Mouse (Mus musculus) embryonic facial prominence, embryonic 13.5 days (tissue): ENCODE measurements around the gene Prkg1. TPM values are rescaled to one million over a fixed set of nuclear protein-coding genes. Genes with fewer than 3 reads are reported as not detected.

Experiments
- ATAC-seq: fragments of 200-750 bp; cut with Nextera tagmentation; 2 replicates; pipeline ENCODE4 v1.8.0; 2017; ENCODE audit warnings: low read depth; ENCODE audit not compliant: insufficient number of reproducible peaks, insufficient read depth, low FRiP score, low TSS enrichment
- H3K27ac ChIP-seq: fragments of 300-500 bp; sonication (generic); 2 replicates; pipeline ENCODE4 v1.5.1; 2015; ENCODE audit warnings: moderate library complexity, mild to moderate bottlenecking, inconsistent platforms
- H3K27me3 ChIP-seq: fragments of 300-500 bp; sonication (generic); 2 replicates; pipeline ENCODE4 v1.6.1; 2015; ENCODE audit warnings: mild to moderate bottlenecking, inconsistent platforms
- H3K36me3 ChIP-seq: fragments of 300-500 bp; sonication (generic); 2 replicates; pipeline ENCODE4 v1.6.1; 2015; ENCODE audit warnings: mild to moderate bottlenecking, inconsistent platforms
- H3K4me1 ChIP-seq: fragments of 300-500 bp; sonication (generic); 2 replicates; pipeline ENCODE4 v1.6.1; 2015; ENCODE audit warnings: inconsistent platforms
- H3K4me2 ChIP-seq: fragments of 300-500 bp; sonication (generic); 2 replicates; pipeline ENCODE4 v1.6.1; 2015; ENCODE audit warnings: moderate library complexity, mild to moderate bottlenecking, inconsistent platforms
- H3K4me3 ChIP-seq: fragments of 300-500 bp; sonication (generic); 2 replicates; pipeline ENCODE4 v1.5.1; 2015; ENCODE audit warnings: mild to moderate bottlenecking, inconsistent platforms
- H3K9ac ChIP-seq: fragments of 300-500 bp; sonication (generic); 2 replicates; pipeline ENCODE4 v1.6.1; 2015; ENCODE audit warnings: mild to moderate bottlenecking, inconsistent platforms
- H3K9me3 ChIP-seq: fragments of 300-500 bp; sonication (generic); 2 replicates; pipeline ENCODE4 v1.6.1; 2016; ENCODE audit warnings: inconsistent platforms
- WGBS: fragments of 180-500 bp; shearing (Covaris S2); methylation state at CpG from one replicate; pipeline ENCODE4 v1.1.7; 2015; ENCODE audit warnings: mixed read lengths; 5-methylcytosine and 5-hydroxymethylcytosine counted together
- polyA plus RNA-seq: library from polyadenylated mRNA; unstranded; fragments of >200 nt; fragmentation: Nextera tagmentation; extraction: Ambion mirVana; gene quantifications from 2 replicates; pipeline ENCODE4 v1.2.1, GENCODE M21; 2015

The Prkg1 gene
- polyA plus RNA-seq, 1 experiment from 2014 or later, result 9.1 TPM

DNA sequence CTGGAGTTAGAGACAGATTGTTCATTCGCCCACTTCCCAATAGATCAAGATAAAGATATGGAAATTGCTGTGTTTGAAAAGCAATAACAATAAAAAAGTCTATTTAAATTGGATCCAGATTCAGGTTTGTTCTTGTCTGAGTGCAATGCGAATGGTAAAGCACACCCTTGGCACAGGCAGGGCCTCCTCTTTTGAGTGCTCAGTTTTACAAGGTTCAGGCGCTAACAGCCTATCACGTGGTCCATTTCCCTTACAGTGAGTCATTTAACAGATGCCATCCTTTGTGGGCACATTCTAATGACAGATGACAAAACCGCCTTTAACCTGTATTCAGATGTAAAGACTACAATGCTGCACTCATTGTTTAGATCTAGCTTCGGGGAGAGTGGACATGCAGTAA, 949.2 kb downstream of the Prkg1 start:
- Histone ChIP-seq H3K4me3 (no peak overlapping the region), H3K27me3 (no peaks in the 10 kb centered on the region), H3K4me1 (no peaks in the 10 kb centered on the region), H3K36me3 (no peaks in the 10 kb centered on the region), H3K4me2 (no peak overlapping the region), H3K9me3 (no peaks in the 10 kb centered on the region), H3K27ac (no peak overlapping the region), H3K9ac (no peak overlapping the region)
- no peak for ATAC-seq
- WGBS, result 64% methylated on average over 6 of the region's 6 CpGs

DNA sequence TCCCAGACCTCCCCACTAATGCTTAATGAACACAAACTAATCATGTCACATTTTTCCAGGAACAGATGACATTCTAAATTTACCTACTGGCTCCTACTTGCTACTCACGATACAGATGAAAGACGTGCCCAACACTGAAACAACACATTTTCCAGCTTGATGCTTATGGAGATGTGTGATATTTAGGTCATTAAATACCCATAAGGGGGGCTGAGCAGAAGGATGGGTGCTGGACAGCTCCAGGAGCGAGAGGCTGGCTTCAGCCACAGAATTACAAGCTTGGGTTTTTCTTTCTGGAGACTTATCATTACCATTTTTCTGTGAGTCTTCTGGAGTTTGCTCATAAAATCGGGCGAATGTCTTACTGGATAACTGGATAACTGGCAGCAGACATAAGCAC, 958.6 kb downstream of the Prkg1 start:
- WGBS, result 79% methylated on average over 5 of the region's 5 CpGs

DNA sequence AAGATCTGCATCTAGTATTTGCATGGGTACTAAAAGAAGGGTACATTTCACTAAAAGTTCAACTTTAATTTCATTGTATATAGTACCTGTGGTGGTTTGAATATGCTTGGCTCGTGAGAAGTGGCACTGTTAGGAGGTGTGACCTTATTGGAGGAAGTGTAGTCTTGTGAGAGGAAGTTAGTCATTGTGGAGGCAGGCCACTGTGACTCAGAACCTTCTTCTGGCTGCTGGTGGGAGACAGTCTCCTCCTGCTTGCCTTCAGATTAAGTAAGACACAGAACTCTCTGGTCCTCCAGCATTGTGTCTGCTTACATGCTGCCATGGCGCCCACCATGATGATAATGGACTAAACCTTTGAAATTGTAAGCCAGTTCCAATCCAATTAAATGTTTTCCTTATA, 984.0 kb downstream of the Prkg1 start:
- Histone ChIP-seq H3K4me1 (no peaks in the 10 kb centered on the region), H3K36me3 (no peaks in the 10 kb centered on the region), H3K4me3 (no peak overlapping the region), H3K27ac (no peak overlapping the region), H3K9me3 (no peaks in the 10 kb centered on the region), H3K9ac (no peak overlapping the region), H3K4me2 (no peak overlapping the region), H3K27me3 (no peaks in the 10 kb centered on the region)
- 74% methylated on average over 2 of the region's 2 CpGs for WGBS
- no peak for ATAC-seq

More for the DNA sequence above, 958.6 kb downstream of the Prkg1 start:
- Histone ChIP-seq H3K9ac (no peak overlapping the region), H3K4me3 (no peak overlapping the region), H3K27me3 (no peaks in the 10 kb centered on the region), H3K36me3 (no peaks in the 10 kb centered on the region), H3K4me1 (no peaks in the 10 kb centered on the region), H3K27ac (no peak overlapping the region), H3K4me2 (no peak overlapping the region), H3K9me3 (no peaks in the 10 kb centered on the region)
- no peak for ATAC-seq

DNA sequence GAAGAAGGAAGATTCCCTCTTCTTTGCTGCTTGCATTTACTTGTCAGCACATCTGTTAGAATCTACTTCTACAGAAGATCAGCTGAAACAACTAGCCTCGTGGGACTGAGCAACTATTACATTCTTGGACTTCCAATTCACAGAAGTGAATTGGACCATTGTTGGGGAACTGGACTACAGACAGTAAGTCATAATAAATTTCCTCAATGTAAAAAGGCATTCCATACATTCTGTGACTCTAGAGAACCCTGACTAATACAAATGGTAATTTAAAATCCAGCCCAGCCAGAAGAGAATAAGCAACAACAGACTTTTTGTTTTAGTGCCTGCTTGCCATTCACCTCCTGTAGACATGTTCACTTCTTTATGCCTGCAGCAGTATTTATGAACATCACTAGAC, 996.5 kb downstream of the Prkg1 start:
- Histone ChIP-seq H3K27me3 (no peaks in the 10 kb centered on the region), H3K9ac (no peak overlapping the region), H3K4me1 (no peaks in the 10 kb centered on the region), H3K4me2 (no peak overlapping the region), H3K27ac (no peak overlapping the region), H3K4me3 (no peak overlapping the region), H3K9me3 (no peaks in the 10 kb centered on the region), H3K36me3 (no peaks in the 10 kb centered on the region)
- no peak for ATAC-seq
- 26% methylated on average over 1 of the region's 1 CpGs for WGBS

DNA sequence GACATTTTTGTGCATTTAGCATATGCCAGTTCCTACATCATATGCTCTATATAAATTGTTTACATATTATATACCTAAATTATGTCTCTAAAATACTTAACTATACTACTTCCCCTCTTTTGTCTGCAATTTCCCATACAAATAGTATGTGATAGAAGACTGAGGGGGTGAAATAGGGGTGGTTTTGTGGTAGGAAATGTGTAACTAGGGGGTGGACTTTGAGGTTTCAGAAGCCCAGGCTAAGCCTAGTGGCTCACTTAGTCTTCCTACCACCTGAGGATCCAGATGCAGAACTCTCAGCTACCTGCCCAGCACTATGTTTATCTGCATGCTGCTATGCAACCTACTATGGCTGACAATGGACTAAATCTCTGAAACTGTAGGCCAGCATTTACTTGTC, 1020.4 kb downstream of the Prkg1 start:
- H3K9me3 ChIP-seq, result no peaks in the 10 kb centered on the region
- H3K27ac ChIP-seq, result no peak overlapping the region
- no peaks in the 10 kb centered on the region for H3K36me3 ChIP-seq
- no peak overlapping the region for H3K4me2 ChIP-seq
- no peak for ATAC-seq
- no peak overlapping the region for H3K9ac ChIP-seq
- no peaks in the 10 kb centered on the region for H3K4me1 ChIP-seq
- H3K27me3 ChIP-seq, result no peaks in the 10 kb centered on the region
- H3K4me3 ChIP-seq, result no peak overlapping the region

DNA sequence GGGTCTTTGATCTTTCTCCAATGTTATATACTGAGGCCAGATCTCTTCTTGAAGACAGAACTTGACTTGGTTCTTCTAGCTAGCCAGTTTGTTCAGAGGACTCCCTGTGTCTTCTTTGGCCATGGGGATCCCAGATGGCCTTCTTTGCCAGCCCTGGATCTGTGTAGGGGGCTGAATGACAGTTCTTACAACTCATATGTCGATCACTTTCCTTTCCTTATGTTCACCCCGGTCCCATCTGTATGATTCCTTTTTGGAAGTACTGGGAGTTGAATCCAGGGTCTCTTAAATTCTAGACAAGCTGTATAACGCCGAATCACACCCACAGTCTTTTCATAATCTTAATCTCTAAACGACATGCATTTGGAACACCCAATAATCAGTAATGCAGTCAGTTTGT, 1065.7 kb downstream of the Prkg1 start:
- ATAC-seq, result no peak
- Histone ChIP-seq H3K4me1 (no peaks in the 10 kb centered on the region), H3K27me3 (no peaks in the 10 kb centered on the region), H3K4me3 (no peak overlapping the region), H3K36me3 (no peaks in the 10 kb centered on the region), H3K9ac (no peak overlapping the region), H3K4me2 (no peak overlapping the region), H3K27ac (no peak overlapping the region), H3K9me3 (no peaks in the 10 kb centered on the region)
- WGBS, result 89% methylated on average over 5 of the region's 5 CpGs

DNA sequence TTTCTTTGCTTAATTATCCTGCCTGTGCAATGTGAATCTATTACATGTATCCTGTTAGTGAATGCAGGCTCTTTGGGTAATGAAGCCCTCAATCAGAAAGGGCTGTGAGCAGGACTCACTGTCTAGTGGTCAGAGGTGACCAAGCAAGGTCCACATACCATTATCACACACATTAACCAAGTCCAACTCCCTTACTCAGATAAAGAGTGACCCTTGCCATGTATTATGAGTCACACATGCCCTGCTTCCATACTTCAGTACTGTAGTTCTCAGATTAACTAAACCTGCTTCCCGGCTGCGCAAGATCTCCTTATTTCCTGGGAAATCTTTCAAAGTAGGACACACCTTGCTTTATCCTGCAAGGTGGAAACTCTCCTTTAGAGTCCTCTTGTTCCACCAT, 1073.6 kb downstream of the Prkg1 start:
- no peaks in the 10 kb centered on the region for H3K36me3 ChIP-seq
- no peak overlapping the region for H3K4me3 ChIP-seq
- no peak overlapping the region for H3K4me2 ChIP-seq
- no peaks in the 10 kb centered on the region for H3K27me3 ChIP-seq
- no peak overlapping the region for H3K27ac ChIP-seq
- no peaks in the 10 kb centered on the region for H3K4me1 ChIP-seq
- WGBS, result 96% methylated on average over 2 of the region's 2 CpGs
- no peak overlapping the region for H3K9ac ChIP-seq
- no peaks in the 10 kb centered on the region for H3K9me3 ChIP-seq
- no peak for ATAC-seq

DNA sequence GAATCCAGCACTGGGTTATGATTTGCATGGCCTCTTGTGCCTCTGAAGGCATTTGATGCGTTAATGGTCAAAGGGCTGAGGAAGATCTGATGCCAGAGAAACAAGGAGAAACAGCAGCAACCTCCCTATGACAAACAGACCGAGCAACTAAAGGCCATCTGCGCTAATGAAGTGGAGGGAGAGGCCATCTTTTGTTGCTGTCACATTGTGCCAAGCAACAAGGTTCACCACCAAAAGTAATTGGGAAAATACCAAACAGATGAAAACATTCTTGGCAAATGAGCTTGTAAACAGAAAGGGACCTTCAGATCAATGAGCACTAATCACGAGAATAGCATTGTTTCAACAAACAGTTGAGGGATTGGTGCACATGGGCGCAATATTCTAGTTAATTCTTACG, 1074.1 kb downstream of the Prkg1 start:
- 84% methylated on average over 6 of the region's 6 CpGs for WGBS
- no peak for ATAC-seq
- Histone ChIP-seq H3K9ac (no peak overlapping the region), H3K36me3 (no peaks in the 10 kb centered on the region), H3K4me1 (no peaks in the 10 kb centered on the region), H3K4me3 (no peak overlapping the region), H3K27ac (no peak overlapping the region), H3K9me3 (no peaks in the 10 kb centered on the region), H3K27me3 (no peaks in the 10 kb centered on the region), H3K4me2 (no peak overlapping the region)

DNA sequence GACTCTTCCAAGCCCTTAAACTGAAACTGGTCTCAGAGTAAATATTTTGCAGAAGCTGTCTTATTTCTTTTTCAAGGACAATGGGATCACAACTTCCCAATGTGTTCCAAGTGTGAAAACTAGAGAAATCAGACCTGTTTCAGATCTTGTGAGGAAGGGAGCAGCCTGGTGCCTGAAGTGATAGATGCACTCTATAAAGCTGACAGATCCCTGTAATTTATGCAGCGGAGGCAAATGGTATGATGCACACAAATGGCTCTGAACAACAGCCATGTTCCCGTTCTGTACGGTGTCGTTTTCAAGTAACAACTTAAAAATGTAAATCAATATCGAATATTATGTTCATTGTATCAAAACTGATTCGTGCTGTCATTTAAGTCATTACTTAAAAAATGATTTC, 1076.9 kb downstream of the Prkg1 start:
- ATAC-seq, result no peak
- 79% methylated on average over 6 of the region's 6 CpGs for WGBS
- Histone ChIP-seq H3K9me3 (no peaks in the 10 kb centered on the region), H3K9ac (no peak overlapping the region), H3K4me1 (no peaks in the 10 kb centered on the region), H3K27me3 (no peaks in the 10 kb centered on the region), H3K36me3 (no peaks in the 10 kb centered on the region), H3K4me3 (no peak overlapping the region), H3K4me2 (no peak overlapping the region), H3K27ac (no peak overlapping the region)

DNA sequence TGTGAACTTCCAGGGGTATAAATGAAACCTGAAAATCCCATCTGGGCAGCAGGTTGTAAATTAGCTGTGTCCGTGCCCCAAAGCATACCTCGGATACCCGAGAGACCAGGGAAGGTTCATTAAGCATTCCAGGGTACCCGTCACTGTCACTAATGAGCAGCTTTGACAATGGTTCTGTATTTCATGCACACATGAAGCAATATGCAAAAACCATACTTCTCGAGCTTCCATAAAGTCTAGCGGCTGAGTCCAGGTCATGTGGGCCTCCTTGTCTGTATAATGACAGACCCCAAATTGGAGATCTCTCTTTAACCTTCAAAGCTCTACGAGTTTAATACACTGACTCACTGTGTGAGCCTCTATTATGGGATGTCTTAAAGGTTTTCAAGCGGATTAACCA, 1088.5 kb downstream of the Prkg1 start:
- Histone ChIP-seq H3K36me3 (no peaks in the 10 kb centered on the region), H3K4me1 (no peaks in the 10 kb centered on the region), H3K9me3 (no peaks in the 10 kb centered on the region), H3K4me3 (no peak overlapping the region), H3K27me3 (no peaks in the 10 kb centered on the region), H3K4me2 (no peak overlapping the region), H3K27ac (no peak overlapping the region), H3K9ac (no peak overlapping the region)
- WGBS, result 68% methylated on average over 8 of the region's 8 CpGs
- ATAC-seq, result no peak

DNA sequence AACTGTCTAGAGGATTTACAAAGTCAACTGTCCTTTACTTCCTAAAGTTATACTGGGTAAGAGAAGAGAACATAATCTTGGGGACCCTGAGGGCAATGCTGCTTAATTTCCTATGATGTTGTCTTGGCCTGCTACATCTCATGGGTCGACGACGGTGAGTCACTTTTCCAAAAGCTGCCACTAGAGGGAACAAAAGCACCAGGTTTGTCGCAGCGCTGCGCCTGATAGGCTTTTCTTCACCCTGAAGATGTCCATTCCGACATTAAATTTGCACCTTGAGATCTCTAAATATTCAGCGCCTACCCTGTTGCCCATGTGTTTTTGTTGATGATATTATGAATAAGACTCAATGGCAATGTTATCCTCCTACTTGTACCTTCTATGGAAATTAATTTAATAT, 1100.6 kb downstream of the Prkg1 start:
- ATAC-seq, result no peak
- Histone ChIP-seq H3K4me2 (no peak overlapping the region), H3K4me1 (no peaks in the 10 kb centered on the region), H3K9me3 (no peaks in the 10 kb centered on the region), H3K9ac (no peak overlapping the region), H3K27me3 (no peaks in the 10 kb centered on the region), H3K36me3 (no peaks in the 10 kb centered on the region), H3K27ac (no peak overlapping the region), H3K4me3 (no peak overlapping the region)
- 8% methylated on average over 8 of the region's 8 CpGs for WGBS

DNA sequence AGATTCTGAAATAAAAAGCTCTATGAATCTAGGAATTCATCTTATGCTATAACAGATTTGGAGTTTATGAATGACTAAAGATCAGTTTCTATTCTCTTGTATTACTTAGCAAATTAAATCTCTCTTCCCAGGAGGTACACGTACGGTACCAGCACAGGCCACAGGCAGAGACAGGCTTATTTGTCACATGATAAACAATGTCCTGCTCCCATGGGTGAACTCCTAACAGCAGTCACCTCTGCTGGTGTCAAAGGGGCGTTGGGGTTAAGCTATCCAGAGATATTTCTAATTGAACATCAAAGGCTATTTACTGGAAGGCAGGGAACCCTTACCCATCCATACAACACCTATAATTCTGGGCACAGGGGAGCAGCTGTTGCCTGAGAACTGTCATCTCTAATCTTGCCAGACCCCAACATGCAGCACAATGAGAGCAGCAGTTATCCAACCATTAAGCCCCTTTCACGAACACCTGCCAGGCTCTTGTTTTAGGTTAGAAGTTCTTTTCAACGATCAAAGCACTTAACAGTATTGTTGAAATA, 1122.1 kb downstream of the Prkg1 start:
- Histone ChIP-seq H3K36me3 (no peaks in the 10 kb centered on the region), H3K27me3 (no peaks in the 10 kb centered on the region), H3K9ac (no peak overlapping the region), H3K4me2 (no peak overlapping the region), H3K4me3 (no peak overlapping the region), H3K27ac (no peak overlapping the region), H3K4me1 (no peaks in the 10 kb centered on the region), H3K9me3 (no peaks in the 10 kb centered on the region)
- 64% methylated on average over 5 of the region's 5 CpGs for WGBS
- ATAC-seq, result no peak

DNA sequence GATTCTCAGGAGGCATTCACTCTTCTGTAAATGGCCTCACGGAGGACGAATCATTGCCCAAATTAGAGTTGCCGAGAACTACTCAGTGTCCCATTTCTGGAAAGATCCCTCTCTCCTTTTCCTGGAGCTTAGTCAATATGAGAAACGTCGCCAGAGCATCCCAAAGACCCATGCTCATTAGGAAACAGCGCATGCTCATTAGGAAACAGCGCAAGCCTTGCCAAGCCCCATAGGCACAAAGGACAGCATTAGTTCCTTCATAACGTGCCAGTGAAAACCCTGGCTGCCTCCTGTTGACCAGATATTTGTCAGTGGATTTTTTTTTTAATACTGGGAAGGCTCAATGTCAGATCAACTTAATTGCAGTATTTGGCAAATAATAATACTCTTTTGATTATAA, 1127.4 kb downstream of the Prkg1 start:
- no peaks in the 10 kb centered on the region for H3K27me3 ChIP-seq
- no peak overlapping the region for H3K27ac ChIP-seq
- H3K4me2 ChIP-seq, result no peak overlapping the region
- H3K9me3 ChIP-seq, result no peaks in the 10 kb centered on the region
- no peak overlapping the region for H3K9ac ChIP-seq
- no peaks in the 10 kb centered on the region for H3K4me1 ChIP-seq
- no peak for ATAC-seq
- no peak overlapping the region for H3K4me3 ChIP-seq
- H3K36me3 ChIP-seq, result no peaks in the 10 kb centered on the region
- 78% methylated on average over 8 of the region's 8 CpGs for WGBS
